Mouse (Mus musculus) naive thymus-derived CD4-positive, alpha-beta T cell, adult 2 months (primary cell): Measurements from ENCODE around the gene Gm10600.
"Not testable (repeated sequence)": the region's sequence is repeated elsewhere in the genome, so short reads cannot be mapped to it uniquely, and the experiment has no call there.

Experiments used
- DNase-seq: peaks from one replicate; pipeline ENCODE4 v3.0.0-alpha.2; 2011; ENCODE audit warnings: low read depth

The Gm10600 gene

GRCm38 (mm10) chr4:42240339-42240738 is at the start of gene Gm10600:
Gene Gm10600 (plus strand): TSS chr4:42240639.
- not testable (repeated sequence) for DNase-seq

GRCm38 (mm10) chr4:42255467-42255866 is 15.0 kb downstream of the Gm10600 start, which contains the start of gene Ccl21b:
Gene Ccl21b (plus strand): TSS chr4:42255767.
- DNase-seq = not testable (repeated sequence)
